Mouse (Mus musculus): Measurements from ENCODE around the gene Nr6a1.

- TF ChIP-seq POLR2A (IDR thresholded peaks at IDR 0.05; ENCODE audit: borderline replicate concordance, control insufficient read depth, low read depth, low read length) (no peak), CTCF (IDR thresholded peaks at IDR 0.05; ENCODE audit: control insufficient read depth, insufficient read depth, low read length) (no peak)
Observed at GRCm38 (mm10) chr2:38923471-38923870, 4.0 kb downstream of the Nr6a1 start.
